Comparison of ENCODE assay signal across 32 mouse cellular contexts in genomic region chr9:51869056-51869455, GRCm38 (mm10).
DNase-seq lines count a peak whose midpoint lies in the region; ATAC-seq and TF ChIP-seq lines count a peak whose summit lies in the region.
"Had no signal": no experiment of that assay in that cellular context is flagged by ENCODE, and none has a peak within 500 bp of the region (broad histone marks: within the 10 kb centered on the region; RNA-seq: fewer than 3 reads in every experiment).

No protein-coding gene starts in this region.

- ATAC-seq in liver, embryonic 14.5 days (ENCODE audit: insufficient read depth): no peak
- no peak for ATAC-seq in liver, embryonic 12.5 days
- ATAC-seq: forebrain, embryonic 13.5 days; hindbrain, postnatal 0 days; intestine, embryonic 16.5 days; Patski had no signal

- TF ChIP-seq CTCF in liver, embryonic 14.5 days (IDR thresholded peaks at IDR 0.05; ENCODE audit: low read depth): no peak

- intact Hi-C loops in left cerebral cortex, postnatal 25 days (cut with DNase I): no loop called here

- no peak overlapping the region for H3K4me3 ChIP-seq in liver, embryonic 14.5 days (ENCODE audit: insufficient read depth in 1 of 2, low read depth in 2 of 2, low read length in 2 of 2)
- H3K4me3 ChIP-seq in liver, embryonic 12.5 days: no peak overlapping the region
- H3K4me3 ChIP-seq: embryonic facial prominence, embryonic 13.5 days; erythroblast, embryonic 14.5 days; forebrain, embryonic 13.5 days; heart, embryonic 12.5 days; hindbrain, embryonic 10.5 days; limb, embryonic 13.5 days; lung, embryonic 15.5 days; megakaryocyte, embryonic 14.5 days; neural tube, embryonic 13.5 days had no signal

- no peaks in the 10 kb centered on the region for H3K9me3 ChIP-seq in liver, embryonic 14.5 days (ENCODE audit: control insufficient read depth, low read length)
- no peaks in the 10 kb centered on the region for H3K9me3 ChIP-seq in liver, embryonic 12.5 days (replicated peaks)
- H3K9me3 ChIP-seq: embryonic facial prominence, embryonic 13.5 days; forebrain, embryonic 13.5 days; heart, embryonic 12.5 days; hindbrain, embryonic 10.5 days; limb, embryonic 13.5 days; lung, embryonic 15.5 days; neural tube, embryonic 13.5 days had no signal

- H3K4me2 ChIP-seq in liver, embryonic 14.5 days (ENCODE audit: low read depth): no peak overlapping the region
- H3K4me2 ChIP-seq in liver, embryonic 12.5 days: no peak overlapping the region
- H3K4me2 ChIP-seq: embryonic facial prominence, embryonic 13.5 days; forebrain, embryonic 13.5 days; heart, embryonic 12.5 days; limb, embryonic 13.5 days; lung, embryonic 15.5 days; neural tube, embryonic 13.5 days had no signal

- no peaks in the 10 kb centered on the region for H3K27me3 ChIP-seq in liver, embryonic 14.5 days (ENCODE audit: control insufficient read depth, insufficient read depth, low read length)
- H3K27me3 ChIP-seq in liver, embryonic 12.5 days (replicated peaks): no peaks in the 10 kb centered on the region
- H3K27me3 ChIP-seq: embryonic facial prominence, embryonic 13.5 days; forebrain, embryonic 13.5 days; heart, embryonic 12.5 days; limb, embryonic 13.5 days; lung, embryonic 15.5 days; megakaryocyte, embryonic 14.5 days; neural tube, embryonic 13.5 days; Patski had no signal

- H3K4me1 ChIP-seq in liver, embryonic 14.5 days (replicated peaks; ENCODE audit: control insufficient read depth in 2 of 2, insufficient read depth in 2 of 2, low read length in 1 of 2): no peaks in the 10 kb centered on the region
- no peaks in the 10 kb centered on the region for H3K4me1 ChIP-seq in liver, embryonic 12.5 days
- H3K4me1 ChIP-seq: embryonic facial prominence, embryonic 13.5 days; forebrain, embryonic 13.5 days; heart, embryonic 12.5 days; limb, embryonic 13.5 days; lung, embryonic 15.5 days; megakaryocyte, embryonic 14.5 days; neural tube, embryonic 13.5 days had no signal

- H3K9ac ChIP-seq in liver, embryonic 14.5 days (replicated peaks): no peak overlapping the region
- H3K9ac ChIP-seq in liver, embryonic 12.5 days: no peak overlapping the region
- H3K9ac ChIP-seq: embryonic facial prominence, embryonic 13.5 days; forebrain, embryonic 13.5 days; heart, embryonic 12.5 days; limb, embryonic 13.5 days; lung, embryonic 15.5 days; neural tube, embryonic 13.5 days had no signal

- 61% methylated on average over 4 of the region's 4 CpGs for WGBS in liver, embryonic 14.5 days (ENCODE audit: insufficient replicate concordance)
- 70% methylated on average over 4 of the region's 4 CpGs for WGBS in liver, embryonic 12.5 days (ENCODE audit: insufficient replicate concordance)

- H3K27ac ChIP-seq in liver, embryonic 14.5 days: no peak overlapping the region
- no peak overlapping the region for H3K27ac ChIP-seq in liver, embryonic 12.5 days
- H3K27ac ChIP-seq: embryonic facial prominence, embryonic 13.5 days; forebrain, embryonic 13.5 days; hindbrain, embryonic 10.5 days; hindbrain, postnatal 0 days; limb, embryonic 13.5 days; lung, embryonic 15.5 days; neural tube, embryonic 13.5 days had no signal

- no peaks in the 10 kb centered on the region for H3K36me3 ChIP-seq in liver, embryonic 14.5 days (replicated peaks; ENCODE audit: control insufficient read depth, insufficient read depth, low read depth)
- no peaks in the 10 kb centered on the region for H3K36me3 ChIP-seq in liver, embryonic 12.5 days
- H3K36me3 ChIP-seq: embryonic facial prominence, embryonic 13.5 days; heart, embryonic 12.5 days; hindbrain, embryonic 10.5 days; limb, embryonic 13.5 days; lung, embryonic 15.5 days; neural tube, embryonic 13.5 days had no signal

- TF ChIP-seq EP300 in liver, embryonic 14.5 days (IDR thresholded peaks at IDR 0.05; ENCODE audit: low read depth): no peak

- peak; percentile 35 for DNase-seq in adrenal gland, postnatal 14 days
- no peak for DNase-seq in adrenal gland, adult 8-10 months
- DNase-seq in liver, embryonic 14.5 days (ENCODE audit: low read depth in 3 of 3, low spot score in 3 of 3): peak in 2 of 3 experiments; percentile 3 to 17
- DNase-seq in lung, adult 18-20 months: peak; percentile 77 to 81
- DNase-seq in lung, postnatal 36 days: peak; percentile 73
- no peak for DNase-seq in left cerebral cortex, postnatal 25 days (ENCODE audit: low spot score in 2 of 2)
- DNase-seq in retina, postnatal 1 day: no peak
- DNase-seq: adrenal gland, postnatal 25 days; cerebellum, adult 11-12 months; cerebellum, postnatal 10 days; gastrocnemius, postnatal 25 days; heart, adult 18-20 months; heart, postnatal 10 days; kidney, adult 9 months; kidney, postnatal 4 days; midbrain, embryonic 14.5 days; right cerebral cortex, adult 18-20 months; thymus, adult 18-20 months; thymus, postnatal 4 days had no signal

Comparison
In these comparisons a context has a peak if more than half of its experiments do, and no peak if none do; other contexts are left out.
1. DNase-seq: peak in adrenal gland, postnatal 14 days (single experiment), liver, embryonic 14.5 days (2 of 3), lung, adult 18-20 months (2 of 2) and lung, postnatal 36 days (single experiment); none in adrenal gland, adult 8-10 months (single experiment), left cerebral cortex, postnatal 25 days (0 of 2) and retina, postnatal 1 day (single experiment).